Mouse (Mus musculus) Muller cell, postnatal 12 days (primary cell): ENCODE measurements around the gene Rspo4.
A peak's percentile ranks its signal among the peaks of the same experiment; 100 is the strongest.

Experiments
- DNase-seq: peaks from one replicate; pipeline ENCODE4 v3.0.0-alpha.2; 2015; ENCODE audit errors: inconsistent ontology term

The Rspo4 gene

GRCm38 (mm10) chr2:151842648-151843226 is at the start of gene Rspo4:
Rspo4 (plus strand) TSS chr2:151842927.
- DNase-seq: no peak

GRCm38 (mm10) chr2:151815586-151815985 is 27.1 kb upstream of the Rspo4 start:
- no peak for DNase-seq

GRCm38 (mm10) chr2:151862257-151862810 is 19.6 kb downstream of the Rspo4 start:
- no peak for DNase-seq

- DNase-seq: no peak
These were observed 22.2 kb downstream of the Rspo4 start for GRCm38 (mm10) chr2:151864941-151865340.

- peak; percentile 76 for DNase-seq
These were observed 23.8 kb downstream of the Rspo4 start for GRCm38 (mm10) chr2:151866487-151866886.

- no peak for DNase-seq
These were observed 25.5 kb downstream of the Rspo4 start for GRCm38 (mm10) chr2:151868196-151868595.

- no peak for DNase-seq
These were observed 31.8 kb downstream of the Rspo4 start for GRCm38 (mm10) chr2:151874551-151874950.

GRCm38 (mm10) chr2:151876012-151876485 is 33.3 kb downstream of the Rspo4 start:
- DNase-seq: peak; percentile 85

- no peak for DNase-seq
These were observed 35.9 kb downstream of the Rspo4 start for GRCm38 (mm10) chr2:151878645-151879044.

GRCm38 (mm10) chr2:151879760-151880159 is 37.0 kb downstream of the Rspo4 start:
- no peak for DNase-seq

GRCm38 (mm10) chr2:151891031-151891430 is 48.3 kb downstream of the Rspo4 start:
- peak; percentile 58 for DNase-seq

GRCm38 (mm10) chr2:151893122-151893774 is 50.5 kb downstream of the Rspo4 start:
- peak; percentile 63 for DNase-seq

- peak; percentile 88 for DNase-seq
These were observed 51.7 kb downstream of the Rspo4 start for GRCm38 (mm10) chr2:151894209-151894980.

GRCm38 (mm10) chr2:151895911-151896310 is 53.2 kb downstream of the Rspo4 start:
- no peak for DNase-seq

- DNase-seq: no peak
These were observed 55.4 kb downstream of the Rspo4 start for GRCm38 (mm10) chr2:151898106-151898505.

- peak; percentile 56 for DNase-seq
These were observed 58.1 kb downstream of the Rspo4 start for GRCm38 (mm10) chr2:151900845-151901244.

GRCm38 (mm10) chr2:151903267-151903666 is 60.5 kb downstream of the Rspo4 start:
- no peak for DNase-seq

GRCm38 (mm10) chr2:151903933-151904332 is 61.2 kb downstream of the Rspo4 start:
- no peak for DNase-seq

GRCm38 (mm10) chr2:151904636-151905035 is 61.9 kb downstream of the Rspo4 start:
- DNase-seq: no peak

- DNase-seq: peak; percentile 53
These were observed 64.3 kb downstream of the Rspo4 start for GRCm38 (mm10) chr2:151907020-151907419.

- no peak for DNase-seq
These were observed 66.7 kb downstream of the Rspo4 start for GRCm38 (mm10) chr2:151909386-151909785.

GRCm38 (mm10) chr2:151910498-151910897 is 67.8 kb downstream of the Rspo4 start:
- DNase-seq: no peak
